Mouse (Mus musculus) NIH3T3 (cell line): ENCODE data around the gene Ccdc33.

ENCODE experiments used
- DNase-seq: peaks from one replicate; pipeline ENCODE4 v3.0.0-alpha.2; 2012; ENCODE audit warnings: low read depth

Ccdc33 gene

DNA sequence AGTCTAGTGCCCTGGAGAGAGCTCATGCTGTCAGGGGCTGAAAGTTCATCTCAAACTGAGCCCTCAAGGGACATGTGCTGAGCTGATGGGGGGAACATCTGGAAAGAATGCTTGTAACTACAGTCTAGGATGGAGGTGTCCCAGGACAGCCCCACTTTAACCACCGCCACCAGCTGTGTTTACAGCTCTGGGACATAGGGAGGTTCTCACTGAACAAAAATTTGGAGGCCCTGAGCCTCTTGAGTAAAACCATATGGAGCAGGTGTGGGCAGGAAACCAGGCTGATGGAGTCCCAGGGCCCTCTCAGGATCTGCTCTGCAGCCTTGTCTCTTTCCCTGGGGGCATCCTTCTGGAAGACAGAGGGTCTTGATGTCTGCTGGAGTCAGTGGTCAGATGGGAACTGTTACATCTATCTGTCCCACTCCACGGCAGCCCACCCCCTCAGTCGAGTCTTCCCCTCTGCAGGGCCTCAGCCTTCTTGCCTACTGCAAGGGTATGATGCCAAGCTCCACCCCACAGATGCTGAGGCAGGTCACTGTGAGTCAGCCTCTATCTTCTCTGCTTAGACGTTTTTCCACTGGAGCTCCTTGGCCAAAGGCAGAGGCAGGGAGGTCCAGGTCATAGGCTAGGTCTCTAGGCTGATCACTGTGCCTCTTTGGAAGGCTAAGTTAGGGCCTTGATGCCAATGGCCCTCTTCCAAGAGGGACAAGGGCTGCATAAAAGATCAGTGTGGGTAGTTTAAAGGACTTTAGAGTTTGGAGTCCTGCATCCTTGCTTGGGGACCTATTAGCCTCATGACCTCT, 26.8 kb downstream of the Ccdc33 start:
- peak; percentile 10 for DNase-seq

- DNase-seq: no peak
Measured at GRCm38 (mm10) chr9:58087277-58087998, 31.2 kb downstream of the Ccdc33 start.

GRCm38 (mm10) chr9:58086861-58087260, 31.8 kb downstream of the Ccdc33 start:
- DNase-seq: no peak

- DNase-seq: no peak
Measured at GRCm38 (mm10) chr9:58086203-58086602, 32.4 kb downstream of the Ccdc33 start.

- peak; percentile 66 for DNase-seq
Measured at GRCm38 (mm10) chr9:58085074-58085473, 33.5 kb downstream of the Ccdc33 start.

GRCm38 (mm10) chr9:58084586-58084985, 34.0 kb downstream of the Ccdc33 start:
- DNase-seq: no peak

- DNase-seq: no peak
Measured at GRCm38 (mm10) chr9:58074561-58074960, 44.1 kb downstream of the Ccdc33 start.

DNA sequence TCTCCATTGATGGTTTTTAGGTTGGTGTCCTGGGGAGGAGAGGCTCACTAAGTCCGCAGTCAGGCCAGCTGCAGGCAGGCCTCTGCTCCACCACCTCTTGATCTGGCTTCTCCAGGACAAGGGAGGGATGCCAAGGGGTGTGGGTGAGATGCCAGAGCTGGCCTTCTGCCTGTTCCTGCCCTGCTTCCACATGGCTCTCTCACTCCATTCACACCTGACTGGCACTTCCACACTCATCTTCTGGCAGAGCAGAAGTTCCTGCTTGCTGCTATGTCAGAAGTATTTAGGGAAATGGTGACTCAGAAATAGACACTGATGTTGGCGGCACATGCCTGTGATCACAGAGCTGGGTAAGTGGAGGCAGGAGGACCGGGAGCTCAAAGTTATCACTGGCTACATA, 51.1 kb downstream of the Ccdc33 start:
- no peak for DNase-seq

DNA sequence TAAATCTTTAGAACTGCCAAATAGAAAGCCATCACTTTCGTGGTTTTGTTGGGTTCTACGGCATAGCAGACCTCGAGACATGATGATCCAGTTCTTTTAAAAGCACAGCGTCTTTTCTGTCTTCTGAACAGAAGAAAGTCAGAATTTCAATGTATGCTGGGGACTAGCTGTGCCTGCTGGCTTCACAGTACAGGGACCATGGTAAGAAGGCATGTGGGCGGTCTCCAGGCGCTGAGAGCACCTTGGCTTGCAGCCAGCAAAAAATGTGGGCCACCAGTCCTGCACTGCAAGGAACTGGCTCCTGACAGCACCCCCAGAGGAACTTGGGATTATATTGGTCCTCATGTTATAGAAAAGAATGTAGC, 51.9 kb downstream of the Ccdc33 start:
- no peak for DNase-seq

GRCm38 (mm10) chr9:58065977-58066730, 52.5 kb downstream of the Ccdc33 start:
- no peak for DNase-seq

DNA sequence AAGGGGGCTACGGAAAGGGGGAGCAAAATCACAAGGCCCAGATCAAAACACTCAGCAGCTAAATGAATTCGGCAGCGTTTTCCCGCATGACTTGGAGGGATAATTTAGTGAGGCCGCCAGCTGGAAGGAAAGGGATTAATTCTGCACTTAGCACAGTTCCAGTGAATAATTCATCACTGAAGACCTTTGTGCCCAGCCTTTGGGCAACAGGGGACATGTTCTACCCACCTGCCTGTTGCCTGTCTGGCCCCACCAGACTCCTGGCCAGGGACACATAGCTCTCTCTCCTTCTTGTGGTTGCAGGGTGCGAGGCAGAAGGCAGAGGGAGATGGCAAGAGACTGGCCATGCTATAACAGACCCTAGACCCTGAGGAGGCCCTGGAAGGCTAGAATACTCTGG, 53.1 kb downstream of the Ccdc33 start:
- DNase-seq: no peak

- DNase-seq: no peak
Measured at GRCm38 (mm10) chr9:58063531-58063930, 55.1 kb downstream of the Ccdc33 start, which contains the start of gene Stra6. Stra6 (plus strand) TSS chr9:58063788.

- DNase-seq: peak; percentile 72
Measured at GRCm38 (mm10) chr9:58060677-58061667, 57.7 kb downstream of the Ccdc33 start.

GRCm38 (mm10) chr9:58059920-58060319, 58.7 kb downstream of the Ccdc33 start:
- no peak for DNase-seq

DNA sequence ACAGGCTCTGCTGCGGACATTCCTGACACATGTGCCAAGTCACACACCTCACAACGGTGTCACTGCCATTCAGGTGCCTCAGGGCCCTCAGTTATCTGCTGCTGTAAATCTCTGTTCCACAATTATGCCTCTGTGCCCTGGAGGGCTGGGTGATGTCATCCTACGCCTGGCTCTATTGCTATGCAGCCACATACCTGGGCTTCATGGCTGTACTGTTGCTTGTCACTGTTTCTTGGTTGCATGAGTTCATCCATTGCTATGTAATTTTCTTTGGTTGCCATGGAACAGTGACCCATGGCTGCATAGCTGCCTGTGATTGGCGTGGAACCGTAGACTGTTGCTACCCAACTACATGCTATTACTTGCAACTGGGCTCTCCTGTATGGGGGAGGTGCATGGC, 63.0 kb downstream of the Ccdc33 start:
- no peak for DNase-seq

DNA sequence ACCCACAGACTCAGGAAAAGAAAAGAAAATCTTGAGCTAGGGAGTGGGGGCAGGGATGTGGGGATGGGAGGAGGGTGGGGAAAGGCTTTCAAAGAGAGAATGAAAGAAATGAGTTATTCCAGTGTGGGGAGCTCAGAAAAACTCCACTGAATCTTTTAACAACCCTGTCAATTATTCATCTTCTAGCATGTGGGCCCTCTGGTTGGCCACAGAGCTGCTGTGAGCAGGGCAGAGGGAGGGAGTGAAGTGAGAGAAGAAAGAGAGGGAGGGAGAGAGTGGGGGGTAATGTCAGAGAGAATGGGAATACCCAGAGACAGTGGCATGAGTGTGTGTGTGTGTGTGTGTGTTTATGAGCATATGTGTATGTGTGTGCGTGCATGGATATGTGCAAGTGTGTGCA, 64.6 kb downstream of the Ccdc33 start:
- no peak for DNase-seq

DNA sequence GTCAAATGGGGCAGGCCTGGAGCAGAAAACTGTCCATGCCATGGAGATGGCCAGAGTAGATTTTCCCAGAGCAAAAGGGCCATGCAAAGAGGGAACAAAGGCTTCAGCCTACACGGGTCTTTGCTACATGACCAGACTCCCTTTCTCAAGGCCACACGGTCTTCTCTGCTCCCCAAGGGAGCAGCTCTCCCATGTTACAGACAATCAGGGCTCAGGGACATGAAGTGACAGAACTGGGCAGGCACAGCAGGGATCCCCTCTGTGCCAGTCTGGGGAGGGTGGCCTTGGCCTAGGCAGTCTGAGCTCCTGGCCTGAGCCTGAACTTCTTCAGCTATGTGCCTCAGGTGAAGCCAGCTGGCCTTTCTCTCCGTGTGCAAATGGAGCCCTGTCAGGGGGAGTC, 65.1 kb downstream of the Ccdc33 start:
- DNase-seq: no peak

- DNase-seq: peak; percentile 63
Measured at GRCm38 (mm10) chr9:58053102-58053501, 65.5 kb downstream of the Ccdc33 start.

- DNase-seq: no peak
Measured at GRCm38 (mm10) chr9:58051937-58052336, 66.7 kb downstream of the Ccdc33 start.

GRCm38 (mm10) chr9:58049861-58050260, 68.8 kb downstream of the Ccdc33 start:
- peak; percentile 34 for DNase-seq

- no peak for DNase-seq
Measured at GRCm38 (mm10) chr9:58049186-58049585, 69.4 kb downstream of the Ccdc33 start.
